Mouse (Mus musculus): ENCODE data around the gene Plekhj1.

DNA sequence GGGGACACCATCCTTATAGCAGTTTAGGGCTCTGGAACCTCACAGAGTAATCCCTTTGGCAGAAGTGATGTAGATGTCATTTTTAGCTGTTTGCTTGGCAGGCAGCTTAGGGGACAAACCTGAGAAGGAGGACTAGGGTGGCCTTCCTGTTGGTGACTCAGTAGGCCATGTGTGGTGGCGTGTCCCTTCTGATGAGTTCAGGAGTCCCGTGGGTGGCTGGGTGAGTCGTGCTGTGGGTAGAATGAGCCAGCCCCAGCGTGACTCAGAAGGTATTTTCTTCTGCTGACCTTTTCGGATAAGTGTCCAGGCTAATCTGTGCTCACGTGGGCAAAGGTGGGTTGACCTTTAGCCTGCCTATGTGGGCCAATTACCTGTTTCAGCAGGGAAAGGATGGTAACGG is 39.8 kb downstream of the Plekhj1 start:
- TF ChIP-seq TAL1 (IDR thresholded peaks at IDR 0.05; ENCODE audit: low read length) (no peak), GATA1 (IDR thresholded peaks at IDR 0.05; ENCODE audit: low read length) (no peak)

Data from erythroblast, embryonic 14.5 days (primary cell).